Mouse (Mus musculus) adrenal gland, postnatal 25 days (tissue): ENCODE results near the gene Olfr902. TPM values are rescaled to one million over a fixed set of nuclear protein-coding genes. Genes with fewer than 3 reads are reported as not detected.
"Not testable (repeated sequence)": the region's sequence is repeated elsewhere in the genome, so short reads cannot be mapped to it uniquely, and the experiment has no call there.

Experiments used
- DNase-seq: peaks from one replicate; pipeline ENCODE4 v3.0.0; 2021; ENCODE audit warnings: mixed read lengths
- long read RNA-seq: library from polyadenylated mRNA; stranded (forward); transcript quantifications from one replicate; pipeline ENCODE4 v2.0.0, GENCODE M21; 2021
- total RNA-seq: library from RNA; stranded (reverse); gene quantifications from 2 replicates; pipeline ENCODE4 v1.2.3, GENCODE M21; 2021

Gene Olfr902
- not detected in 2 replicates for total RNA-seq
- long read RNA-seq, result 0 reads

- no peak for DNase-seq
Measured at GRCm38 (mm10) chr9:38447352-38447751, at the start of gene Olfr902. TSS of gene Olfr902 (plus strand) at chr9:38447652.

GRCm38 (mm10) chr9:38401398-38401797, 46.1 kb upstream of the Olfr902 start, which contains the start of gene Olfr147:
TSS of gene Olfr147 (plus strand) at chr9:38401698.
- no peak for DNase-seq

DNA sequence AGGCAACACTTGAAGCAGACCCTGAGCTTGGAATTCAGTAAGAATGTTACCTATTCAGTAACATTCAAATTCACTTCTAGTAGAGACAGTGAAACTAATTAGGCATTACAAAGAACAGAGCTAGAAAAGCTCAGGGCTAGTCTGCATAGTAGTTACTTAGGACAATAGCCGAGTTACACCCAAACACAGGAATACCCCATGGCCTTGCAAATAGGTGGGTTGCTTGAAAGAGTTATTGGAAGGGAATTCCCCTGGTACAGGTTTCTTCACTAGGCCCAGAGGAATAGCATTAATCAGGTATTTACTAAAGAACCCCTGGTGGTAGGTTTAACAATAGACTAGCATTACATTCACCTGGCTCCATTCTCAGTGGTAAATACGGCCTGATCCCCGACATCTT, 40.0 kb upstream of the Olfr902 start:
- not testable (repeated sequence) for DNase-seq

GRCm38 (mm10) chr9:38413502-38413901, 34.0 kb upstream of the Olfr902 start:
- not testable (repeated sequence) for DNase-seq

DNA sequence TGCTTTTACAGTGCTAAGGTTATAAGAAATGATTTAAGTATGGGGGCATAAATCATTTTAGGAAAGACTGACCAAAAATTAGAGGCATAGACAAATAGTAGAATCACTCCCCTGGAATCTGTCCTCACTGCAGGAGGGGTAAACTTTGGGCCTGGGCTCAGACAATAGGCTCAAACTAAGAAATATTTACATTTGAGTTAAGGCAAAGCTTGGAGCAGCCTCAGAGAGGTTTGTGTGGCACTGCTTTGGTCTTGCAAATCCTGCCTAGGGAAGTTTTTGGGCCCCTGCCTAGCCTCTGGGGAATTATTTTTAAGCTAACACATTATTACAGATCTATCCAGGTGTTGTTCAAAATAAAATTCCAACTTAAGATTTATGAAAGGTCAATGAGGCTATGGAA, 23.7 kb upstream of the Olfr902 start:
- no peak for DNase-seq

GRCm38 (mm10) chr9:38427026-38427425, 20.4 kb upstream of the Olfr902 start:
- no peak for DNase-seq

GRCm38 (mm10) chr9:38429155-38429554, 18.3 kb upstream of the Olfr902 start, which contains the start of gene Olfr901:
TSS of gene Olfr901 (plus strand) at chr9:38429455.
- no peak for DNase-seq

DNA sequence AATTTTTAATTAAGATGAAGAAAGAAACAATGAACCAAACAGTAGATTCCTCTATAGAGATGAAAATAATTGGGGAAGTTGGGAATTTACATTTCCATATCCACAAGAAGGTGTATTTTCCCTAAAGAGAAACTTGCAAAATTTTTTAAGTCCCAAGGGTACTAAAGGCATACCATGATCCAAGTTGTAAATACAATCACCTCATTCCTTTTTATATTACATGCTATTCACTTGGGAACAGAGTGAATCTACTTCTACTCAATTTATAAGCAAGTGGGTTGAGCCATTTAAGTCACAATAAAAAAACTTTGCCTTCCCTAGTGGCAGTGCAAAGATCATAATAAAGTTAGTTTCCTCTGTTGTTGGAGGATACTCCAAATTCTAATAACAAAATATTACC, 15.4 kb downstream of the Olfr902 start, which contains the start of gene Olfr904:
TSS of gene Olfr904 (plus strand) at position 301 of the 400 bp plus-strand sequence.
- DNase-seq, result no peak

- DNase-seq, result no peak
Measured at GRCm38 (mm10) chr9:38470807-38471206, 23.4 kb downstream of the Olfr902 start, which contains the start of gene Olfr905. TSS of gene Olfr905 (plus strand) at chr9:38471107.

DNA sequence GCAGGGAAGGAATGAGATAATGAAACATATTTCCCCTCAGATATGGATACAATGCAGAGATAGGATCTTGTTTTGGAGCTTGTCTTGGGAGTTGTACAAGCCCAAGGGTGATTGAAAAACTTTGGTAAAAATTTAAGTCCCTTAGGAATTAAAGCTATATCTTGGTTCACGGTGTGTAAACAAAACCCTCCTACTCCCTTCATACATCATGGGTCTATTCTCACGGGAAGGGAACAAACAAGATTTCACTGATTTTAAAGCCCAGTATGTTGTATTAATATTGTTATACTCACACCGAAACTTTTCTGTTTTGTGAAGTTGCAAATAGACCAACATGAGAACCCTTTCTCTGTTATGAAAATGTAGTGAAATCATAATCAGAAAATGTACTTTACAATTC, 39.3 kb downstream of the Olfr902 start, which contains the start of gene Olfr906:
TSS of gene Olfr906 (plus strand) at position 301 of the 400 bp plus-strand sequence.
- no peak for DNase-seq

- no peak for DNase-seq
Measured at GRCm38 (mm10) chr9:38495501-38495900, 48.0 kb downstream of the Olfr902 start, which contains the start of gene Olfr907. TSS of gene Olfr907 (plus strand) at chr9:38495801.

Other genes starting within 250 kb of the Olfr902 start
- not detected in 2 replicates for gene Olfr893, start 239.3 kb upstream of the Olfr902 start, total RNA-seq
- not detected in 2 replicates for gene Olfr894, start 229.6 kb upstream of the Olfr902 start, total RNA-seq
- gene Olfr143, start 194.9 kb upstream of the Olfr902 start, total RNA-seq, result not detected in 2 replicates
- gene Olfr895, start 179.8 kb upstream of the Olfr902 start, total RNA-seq, result not detected in 2 replicates
- gene Olfr896-ps1, start 156.5 kb upstream of the Olfr902 start, total RNA-seq, result not detected in 2 replicates
- not detected in 2 replicates for gene Olfr25, start 118.6 kb upstream of the Olfr902 start, total RNA-seq
- not detected in 2 replicates for gene Olfr898, start 99.2 kb upstream of the Olfr902 start, total RNA-seq
- not detected in 2 replicates for gene Olfr250, start 80.8 kb upstream of the Olfr902 start, total RNA-seq
- gene Olfr251, start 70.6 kb upstream of the Olfr902 start, total RNA-seq, result not detected in 2 replicates
- not detected in 2 replicates for gene Olfr147, start 46.0 kb upstream of the Olfr902 start, total RNA-seq
- not detected in 2 replicates for gene Olfr901, start 18.2 kb upstream of the Olfr902 start, total RNA-seq
- gene Olfr904, start 15.5 kb downstream of the Olfr902 start, total RNA-seq, result not detected in 2 replicates
- gene Olfr905, start 23.5 kb downstream of the Olfr902 start, total RNA-seq, result not detected in 2 replicates
- not detected in 2 replicates for gene Olfr906, start 39.4 kb downstream of the Olfr902 start, total RNA-seq
- gene Olfr907, start 48.1 kb downstream of the Olfr902 start, total RNA-seq, result not detected in 2 replicates
- gene Olfr911-ps1, start 73.9 kb downstream of the Olfr902 start, total RNA-seq, result not detected in 2 replicates
- not detected in 2 replicates for gene Olfr910, start 90.2 kb downstream of the Olfr902 start, total RNA-seq
- not detected in 2 replicates for gene Olfr912, start 132.5 kb downstream of the Olfr902 start, total RNA-seq
- not detected in 2 replicates for gene Olfr913, start 145.1 kb downstream of the Olfr902 start, total RNA-seq
- gene Olfr914, start 157.4 kb downstream of the Olfr902 start, total RNA-seq, result not detected in 2 replicates
- not detected in 2 replicates for gene Olfr916, start 212.2 kb downstream of the Olfr902 start, total RNA-seq
- not detected in 2 replicates for gene Olfr917, start 218.2 kb downstream of the Olfr902 start, total RNA-seq
- gene Olfr918, start 226.9 kb downstream of the Olfr902 start, total RNA-seq, result not detected in 2 replicates